8 mouse cellular contexts compared by ENCODE assay signal in genomic region chr13:75707821-75708636, GRCm38 (mm10). TPM values are rescaled to one million over a fixed set of nuclear protein-coding genes. Genes with fewer than 3 reads are reported as not detected.
DNase-seq lines count a peak whose midpoint lies in the region; ATAC-seq and TF ChIP-seq lines count a peak whose summit lies in the region.

No protein-coding gene starts in this region.

- no peaks in the 10 kb centered on the region for H3K4me1 ChIP-seq in embryonic fibroblast, embryonic 13.5 days (ENCODE audit: control insufficient read depth, insufficient read depth, low read length)
- peaks cover 18% of the 10 kb centered on the region for H3K4me1 ChIP-seq in heart, embryonic 10.5 days
- H3K4me1 ChIP-seq in kidney, embryonic 15.5 days: peaks cover 12% of the 10 kb centered on the region
- H3K4me1 ChIP-seq in liver, embryonic 11.5 days (replicated peaks; ENCODE audit: control insufficient read depth, insufficient read depth, low read length): peaks cover 20% of the 10 kb centered on the region

- H3K27ac ChIP-seq in embryonic fibroblast, embryonic 13.5 days (ENCODE audit: insufficient read depth, low read length): peak overlapping the region; percentile 66
- H3K27ac ChIP-seq in heart, embryonic 10.5 days: peak overlapping the region; percentile 92
- peak overlapping the region; percentile 75 for H3K27ac ChIP-seq in kidney, embryonic 15.5 days
- H3K27ac ChIP-seq in liver, embryonic 11.5 days (ENCODE audit: low read depth, low read length): peak overlapping the region; percentile 86

- WGBS in heart, embryonic 10.5 days: under 1% methylated on average over 82 of the region's 83 CpGs
- WGBS in kidney, embryonic 15.5 days: under 1% methylated on average over 83 of the region's 83 CpGs
- under 1% methylated on average over 79 of the region's 83 CpGs for WGBS in liver, embryonic 11.5 days

- ATAC-seq in kidney, embryonic 15.5 days (replicated peaks; ENCODE audit: low FRiP score): peak; percentile 78
- peak; percentile 25 for ATAC-seq in liver, embryonic 11.5 days (replicated peaks; ENCODE audit: low FRiP score)
- ATAC-seq in monocyte, adult 5-6 weeks (replicated peaks; ENCODE audit: insufficient number of reproducible peaks, low FRiP score, low TSS enrichment, poor library complexity, severe bottlenecking): 0 out of 2 replicates have a peak, but pooled peaks have one; percentile 3

- peak overlapping the region; percentile 95 for H3K4me3 ChIP-seq in embryonic fibroblast, embryonic 13.5 days (ENCODE audit: insufficient read depth, low read length)
- H3K4me3 ChIP-seq in heart, embryonic 10.5 days: peak overlapping the region; percentile 89
- H3K4me3 ChIP-seq in kidney, embryonic 15.5 days (replicated peaks): peak overlapping the region; percentile 70
- H3K4me3 ChIP-seq in liver, embryonic 11.5 days (ENCODE audit: low read depth, low read length): peak overlapping the region; percentile 74

- peaks cover 8% of the 10 kb centered on the region; the same call in 1 of the 2 replicates for H3K27me3 ChIP-seq in heart, embryonic 10.5 days (ENCODE audit: insufficient read depth, poor library complexity, severe bottlenecking)
- peaks cover 10% of the 10 kb centered on the region; the same call in 1 of the 2 replicates for H3K27me3 ChIP-seq in kidney, embryonic 15.5 days
- H3K27me3 ChIP-seq in liver, embryonic 11.5 days (replicated peaks; ENCODE audit: control insufficient read depth, insufficient read depth, low read length): no peaks in the 10 kb centered on the region

- TF ChIP-seq POLR2A in embryonic fibroblast, embryonic 13.5 days (IDR thresholded peaks at IDR 0.05; ENCODE audit: low read depth, low read length): 0 out of 2 replicates have a peak, but pooled peaks have one; percentile 16

- DNase-seq in 416B (ENCODE audit: low read depth): peak; percentile 50
- peak; percentile 70 to 84 for DNase-seq in adrenal gland, postnatal 36 days
- DNase-seq in heart, embryonic 10.5 days (ENCODE audit: low spot score): peak; percentile 84
- peak; percentile 69 for DNase-seq in liver, embryonic 11.5 days (ENCODE audit: low spot score)
- DNase-seq in spleen, postnatal 36 days (ENCODE audit: low spot score in 2 of 2): peak; percentile 53 to 57

- no peaks in the 10 kb centered on the region for H3K36me3 ChIP-seq in heart, embryonic 10.5 days
- no peaks in the 10 kb centered on the region for H3K36me3 ChIP-seq in kidney, embryonic 15.5 days
- H3K36me3 ChIP-seq in liver, embryonic 11.5 days (ENCODE audit: control insufficient read depth, insufficient read depth, low read length): no peaks in the 10 kb centered on the region

- H3K9me3 ChIP-seq in heart, embryonic 10.5 days: no peaks in the 10 kb centered on the region
- no peaks in the 10 kb centered on the region for H3K9me3 ChIP-seq in kidney, embryonic 15.5 days (replicated peaks)
- no peaks in the 10 kb centered on the region for H3K9me3 ChIP-seq in liver, embryonic 11.5 days (ENCODE audit: control insufficient read depth, low read length)

- peak overlapping the region; percentile 74 for H3K9ac ChIP-seq in kidney, embryonic 15.5 days
- H3K9ac ChIP-seq in liver, embryonic 11.5 days (ENCODE audit: low read depth, low read length): peak overlapping the region; percentile 80

- H3K4me2 ChIP-seq in kidney, embryonic 15.5 days: peak overlapping the region; percentile 81
- H3K4me2 ChIP-seq in liver, embryonic 11.5 days: peak overlapping the region; percentile 73

- no peak for TF ChIP-seq CTCF in embryonic fibroblast, embryonic 13.5 days (IDR thresholded peaks at IDR 0.05; ENCODE audit: borderline replicate concordance, insufficient read depth, low read length)

RNA-seq across cellular contexts. Expression of gene Ell2, which starts 1.5 kb away (rescaled TPM):
- 100 to 1,000 TPM in 1 of 2 experiments, 10 to 100 TPM in 1; 69.7 to 116 TPM for total RNA-seq in adrenal gland, postnatal 36 days (2021)
- 67.4 and 80.7 TPM in 2 replicates for polyA plus RNA-seq in embryonic fibroblast, embryonic 13.5 days (2011; ENCODE audit: insufficient read length, low read depth, missing spikeins)
- polyA plus RNA-seq in heart, embryonic 10.5 days (2016; fragmentation: Nextera tagmentation; extraction: Ambion mirVana): 9.6 and 12.5 TPM in 2 replicates
- polyA plus RNA-seq in kidney, embryonic 15.5 days (2015; fragmentation: Nextera tagmentation; extraction: Ambion mirVana): 4.7 and 5.2 TPM in 2 replicates
- polyA plus RNA-seq in liver, embryonic 11.5 days (2014; fragmentation: Nextera tagmentation; extraction: Ambion mirVana): 40.4 and 44.8 TPM in 2 replicates
- total RNA-seq in monocyte, adult 5-6 weeks (2017): 24.9 to 61.1 TPM (median 45.2 TPM) in 3 replicates

Comparison
In these comparisons a context has a peak if more than half of its experiments do, and no peak if none do; other contexts are left out.
1. Peak in every context shown above with its lines: DNase-seq, ATAC-seq, H3K4me3 ChIP-seq and H3K27ac ChIP-seq.
2. ATAC-seq: peak in every context shown above with its lines; median percentile 78 in kidney, embryonic 15.5 days; 25 in liver, embryonic 11.5 days; 3 in monocyte, adult 5-6 weeks.